Mouse (Mus musculus): Measurements from ENCODE around the gene Styx. TPM values are rescaled to one million over a fixed set of nuclear protein-coding genes. Genes with fewer than 3 reads are reported as not detected.
A peak's percentile ranks its signal among the peaks of the same experiment; 100 is the strongest.

Gene Styx
- total RNA-seq (2021) = 10 to 100 TPM; 38.0 to 43.9 TPM
- long read RNA-seq, experiment 1, full-length matches to known transcripts = 7 of 8 reads
- long read RNA-seq, experiment 1, partial matches to known transcripts = 0 of 8 reads
- long read RNA-seq, experiment 1, other reads (novel, unspliced or antisense) = 1 of 8 reads
- long read RNA-seq, experiment 2, full-length matches to known transcripts = 5 of 13 reads
- long read RNA-seq, experiment 2, partial matches to known transcripts = 0 of 13 reads
- long read RNA-seq, experiment 2, other reads (novel, unspliced or antisense) = 8 of 13 reads

GRCm38 (mm10) chr14:45350931-45351859, at the start of gene Styx:
TSS of gene Styx (plus strand) at chr14:45351093.
- DNase-seq (ENCODE audit: low spot score in 2 of 2) = peak; percentile 90 to 97

- DNase-seq (ENCODE audit: low spot score in 2 of 2) = no peak
Observed at GRCm38 (mm10) chr14:45303939-45304338, 47.0 kb upstream of the Styx start.

GRCm38 (mm10) chr14:45304389-45304788, 46.5 kb upstream of the Styx start:
- no peak for DNase-seq (ENCODE audit: low spot score in 2 of 2)

- DNase-seq (ENCODE audit: low spot score in 2 of 2) = no peak
Observed at GRCm38 (mm10) chr14:45305852-45306251, 45.0 kb upstream of the Styx start.

GRCm38 (mm10) chr14:45307630-45308328, 43.1 kb upstream of the Styx start:
- no peak for DNase-seq (ENCODE audit: low spot score in 2 of 2)

- DNase-seq (ENCODE audit: low spot score in 2 of 2) = no peak
Observed at GRCm38 (mm10) chr14:45309646-45310045, 41.2 kb upstream of the Styx start.

- DNase-seq (ENCODE audit: low spot score in 2 of 2) = no peak
Observed at GRCm38 (mm10) chr14:45310101-45310500, 40.8 kb upstream of the Styx start.

GRCm38 (mm10) chr14:45316927-45317326, 34.0 kb upstream of the Styx start:
- no peak for DNase-seq (ENCODE audit: low spot score in 2 of 2)

- no peak for DNase-seq (ENCODE audit: low spot score in 2 of 2)
Observed at GRCm38 (mm10) chr14:45317921-45318411, 32.9 kb upstream of the Styx start.

GRCm38 (mm10) chr14:45318426-45319236, 32.3 kb upstream of the Styx start, which contains the start of gene Ero1l:
TSS of gene Ero1l (minus strand) at chr14:45318771.
- peak; percentile 67 to 73 for DNase-seq (ENCODE audit: low spot score in 2 of 2)

GRCm38 (mm10) chr14:45319237-45319610, 31.7 kb upstream of the Styx start:
- DNase-seq (ENCODE audit: low spot score in 2 of 2) = no peak

GRCm38 (mm10) chr14:45320111-45320510, 30.8 kb upstream of the Styx start:
- no peak for DNase-seq (ENCODE audit: low spot score in 2 of 2)

GRCm38 (mm10) chr14:45321067-45321466, 29.8 kb upstream of the Styx start:
- no peak for DNase-seq (ENCODE audit: low spot score in 2 of 2)

- no peak for DNase-seq (ENCODE audit: low spot score in 2 of 2)
Observed at GRCm38 (mm10) chr14:45321622-45322021, 29.3 kb upstream of the Styx start.

- DNase-seq (ENCODE audit: low spot score in 2 of 2) = no peak
Observed at GRCm38 (mm10) chr14:45322450-45322849, 28.4 kb upstream of the Styx start.

GRCm38 (mm10) chr14:45323320-45323719, 27.6 kb upstream of the Styx start:
- no peak for DNase-seq (ENCODE audit: low spot score in 2 of 2)

GRCm38 (mm10) chr14:45325471-45325870, 25.4 kb upstream of the Styx start:
- no peak for DNase-seq (ENCODE audit: low spot score in 2 of 2)

GRCm38 (mm10) chr14:45328072-45328713, 22.7 kb upstream of the Styx start:
- DNase-seq (ENCODE audit: low spot score in 2 of 2) = no peak

- no peak for DNase-seq (ENCODE audit: low spot score in 2 of 2)
Observed at GRCm38 (mm10) chr14:45329018-45329588, 21.8 kb upstream of the Styx start.
